Mouse (Mus musculus) layer of hippocampus, adult 11-12 months (tissue): ENCODE measurements around the gene Ubash3b.

ENCODE experiments used
- DNase-seq: peaks from one replicate; pipeline ENCODE4 v3.0.0; 2022; ENCODE audit warnings: low spot score

Ubash3b gene

GRCm38 (mm10) chr9:41161413-41161812 is at the start of gene Ubash3b:
Ubash3b (minus strand) TSS chr9:41161697.
- DNase-seq, result no peak

GRCm38 (mm10) chr9:41207130-41208104 is 45.9 kb upstream of the Ubash3b start:
- DNase-seq, result peak; percentile 95

GRCm38 (mm10) chr9:41206717-41207116 is 45.2 kb upstream of the Ubash3b start:
- no peak for DNase-seq

DNA sequence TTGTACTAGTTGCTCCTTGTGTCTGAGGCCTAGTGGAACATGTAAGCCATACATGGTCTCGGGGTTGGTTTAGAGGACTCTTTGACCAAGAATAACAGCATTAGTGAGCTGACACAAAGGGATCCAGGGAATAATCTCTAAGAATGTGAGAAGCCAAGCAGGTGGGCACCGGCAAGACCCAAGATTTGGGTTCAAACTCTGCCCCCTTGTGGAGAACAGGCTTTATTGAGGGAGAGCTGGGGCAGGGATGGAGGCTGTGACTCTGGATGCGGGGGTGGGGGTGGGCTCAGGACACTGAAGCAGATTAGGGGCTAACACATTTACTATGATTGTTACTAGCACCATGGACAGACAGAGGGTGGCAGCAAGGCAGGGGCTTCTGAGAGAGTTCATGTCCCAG is 43.8 kb upstream of the Ubash3b start:
- DNase-seq, result no peak

DNA sequence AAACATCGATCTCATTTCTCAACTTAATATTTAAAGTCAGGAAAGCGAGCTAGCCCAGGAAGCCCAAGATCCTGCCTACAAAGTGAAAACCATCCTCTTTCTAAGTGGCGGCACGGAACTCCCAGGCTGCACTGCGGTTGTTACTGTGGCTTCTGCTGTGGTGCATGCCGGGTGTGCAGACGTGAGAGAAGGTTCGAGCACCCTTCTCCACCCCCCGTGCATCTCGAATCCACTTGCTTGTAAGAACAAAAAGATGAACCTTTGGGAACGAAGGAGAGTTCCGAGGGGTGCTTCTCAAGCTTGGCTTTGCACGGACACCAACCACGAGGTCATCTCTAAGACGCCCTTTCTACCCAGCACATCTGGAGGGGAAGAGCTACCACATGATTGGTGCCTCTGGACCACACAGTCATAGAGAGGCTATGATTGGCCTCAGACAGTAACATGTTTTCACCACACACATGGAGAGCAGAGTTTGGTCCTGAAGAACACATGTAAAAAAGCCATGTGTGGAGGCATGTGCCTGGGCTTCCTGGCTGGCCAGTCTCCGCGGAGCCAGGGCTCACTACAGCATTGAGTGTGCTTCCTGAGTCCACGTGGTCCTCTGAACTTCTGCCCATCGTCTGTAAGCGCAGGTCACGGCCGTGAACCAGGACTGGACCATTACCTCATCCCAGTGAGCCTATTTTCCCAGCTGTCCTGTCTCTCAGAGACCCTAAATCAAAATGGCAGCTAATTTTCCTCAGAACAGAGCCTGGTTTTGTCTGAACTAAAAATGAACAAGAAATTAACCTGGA is 38.2 kb upstream of the Ubash3b start:
- DNase-seq, result no peak

GRCm38 (mm10) chr9:41198501-41199265 is 37.2 kb upstream of the Ubash3b start:
- no peak for DNase-seq

DNA sequence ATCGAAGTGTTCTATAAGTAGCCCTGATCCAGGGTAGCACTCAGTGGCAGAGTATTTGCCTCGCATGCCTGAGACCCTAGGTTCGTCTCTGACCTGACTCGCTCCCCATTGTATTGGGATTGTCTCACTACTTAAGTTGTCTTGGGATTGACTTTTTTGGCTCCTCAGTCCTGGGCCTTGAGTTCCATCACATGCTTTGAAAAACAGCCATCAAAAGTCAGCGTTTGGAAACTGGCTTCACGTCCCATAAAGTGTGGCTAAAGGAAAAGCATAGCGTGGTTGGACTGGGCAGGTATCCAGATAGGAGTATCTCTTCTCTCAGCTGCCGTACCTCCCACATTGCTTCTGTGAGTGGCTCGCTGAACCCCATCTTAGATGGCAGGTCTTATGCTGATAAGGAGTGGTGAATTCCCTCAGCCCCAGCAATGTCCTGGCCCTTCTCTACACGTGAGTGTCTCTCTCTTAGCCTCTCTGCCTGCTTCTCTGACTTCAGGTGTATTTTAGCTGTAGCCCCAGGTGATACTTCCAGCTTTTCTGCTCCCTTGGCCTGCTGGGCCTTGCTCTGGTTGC is 34.3 kb upstream of the Ubash3b start:
- DNase-seq, result no peak

GRCm38 (mm10) chr9:41191651-41192210 is 30.2 kb upstream of the Ubash3b start:
- no peak for DNase-seq

DNA sequence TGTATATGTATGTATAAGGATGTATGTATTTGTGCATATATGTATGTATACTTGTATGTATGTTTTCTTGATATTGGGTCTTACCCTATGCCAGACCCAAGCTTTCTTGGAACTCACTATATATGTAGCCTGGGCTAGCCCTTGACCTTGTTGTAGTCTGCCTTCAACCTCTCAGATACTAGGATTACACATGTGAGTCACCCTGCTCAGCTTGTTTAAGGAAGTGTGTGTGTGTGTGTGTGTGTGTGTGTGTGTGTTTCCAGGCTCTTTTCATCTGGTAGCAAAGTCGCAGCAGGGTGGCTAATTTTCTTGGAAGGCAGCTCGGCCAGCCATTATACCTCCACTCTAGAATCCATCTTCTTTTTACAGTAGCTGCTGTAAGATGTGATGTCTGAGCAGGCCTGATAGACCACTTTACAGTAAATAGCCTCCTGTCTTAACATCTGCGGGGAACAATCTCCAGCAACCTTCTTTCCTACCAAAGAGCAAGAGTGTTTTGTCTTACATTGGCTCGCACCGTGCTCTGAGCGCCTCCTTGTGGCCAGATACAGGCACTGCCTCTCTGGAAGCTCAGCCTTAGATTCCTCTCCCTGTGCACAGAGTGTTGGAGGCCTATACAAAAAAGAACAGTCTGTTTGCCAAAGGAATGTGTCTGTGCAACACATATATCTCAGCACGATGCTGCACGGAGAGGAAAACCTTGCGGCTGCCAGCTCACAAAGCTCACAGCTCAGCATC is 29.4 kb upstream of the Ubash3b start:
- peak; percentile 89 for DNase-seq

DNA sequence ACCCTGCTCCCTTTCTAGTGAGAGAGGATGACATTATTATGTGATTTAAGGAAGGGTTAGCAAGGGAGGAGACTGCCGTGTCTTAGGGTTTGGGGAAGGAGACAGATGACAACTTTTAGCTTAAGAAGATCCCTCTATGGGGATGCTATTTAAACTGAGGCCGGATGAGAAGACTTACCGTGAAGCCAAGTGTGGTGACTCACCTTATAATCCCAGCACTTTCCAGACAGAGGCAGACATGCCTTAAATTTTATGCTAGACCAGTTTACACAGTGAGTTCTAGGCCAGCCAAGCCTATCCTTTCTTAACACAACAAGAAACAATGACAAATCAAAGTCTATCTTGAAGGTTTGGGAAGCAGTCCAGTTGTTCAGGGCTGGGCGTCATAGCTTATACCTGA is 26.4 kb upstream of the Ubash3b start:
- no peak for DNase-seq

GRCm38 (mm10) chr9:41187498-41187897 is 26.0 kb upstream of the Ubash3b start:
- no peak for DNase-seq

DNA sequence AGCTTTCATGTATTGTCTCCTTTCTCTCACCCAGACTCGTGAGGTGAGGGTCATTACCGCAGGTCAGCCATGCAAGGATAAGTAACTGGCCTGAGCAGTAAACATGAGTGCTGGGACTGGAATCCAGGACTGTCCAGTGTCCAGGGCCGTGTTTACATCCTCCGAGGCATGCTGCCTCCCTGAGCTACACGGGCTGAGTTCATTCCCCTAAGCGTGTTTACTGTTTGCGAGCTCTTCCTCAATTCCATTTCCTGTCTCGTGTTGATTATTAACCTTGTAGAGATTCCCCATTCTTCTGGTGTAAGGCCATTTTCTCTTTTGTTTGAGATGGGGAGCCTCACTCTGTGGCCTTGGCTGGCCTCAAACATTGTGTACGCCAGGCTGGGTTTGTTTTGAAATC is 23.8 kb upstream of the Ubash3b start:
- no peak for DNase-seq

GRCm38 (mm10) chr9:41182550-41182949 is 21.1 kb upstream of the Ubash3b start:
- DNase-seq, result peak; percentile 77

- DNase-seq, result no peak
These were observed 20.3 kb upstream of the Ubash3b start for GRCm38 (mm10) chr9:41181803-41182202.

DNA sequence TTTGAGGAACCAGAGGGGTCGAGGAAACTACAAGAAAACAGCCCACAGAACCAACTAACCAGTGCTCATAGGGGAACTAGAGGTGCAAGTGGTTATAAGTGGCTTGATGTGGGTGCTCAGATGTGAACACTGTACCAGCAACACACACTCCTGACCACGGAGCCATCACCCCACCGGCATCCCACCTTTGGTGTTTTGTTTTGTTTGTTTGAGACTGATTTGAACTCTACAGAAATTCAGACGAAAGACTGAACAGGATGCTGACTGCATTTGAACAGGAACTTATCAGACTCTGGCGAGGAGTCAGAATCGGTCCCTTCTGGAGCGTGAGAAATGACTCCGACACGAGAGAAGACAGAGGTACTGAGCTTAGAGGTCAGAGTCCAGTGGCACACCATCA is 19.9 kb upstream of the Ubash3b start:
- no peak for DNase-seq

GRCm38 (mm10) chr9:41179056-41179455 is 17.6 kb upstream of the Ubash3b start:
- no peak for DNase-seq

DNA sequence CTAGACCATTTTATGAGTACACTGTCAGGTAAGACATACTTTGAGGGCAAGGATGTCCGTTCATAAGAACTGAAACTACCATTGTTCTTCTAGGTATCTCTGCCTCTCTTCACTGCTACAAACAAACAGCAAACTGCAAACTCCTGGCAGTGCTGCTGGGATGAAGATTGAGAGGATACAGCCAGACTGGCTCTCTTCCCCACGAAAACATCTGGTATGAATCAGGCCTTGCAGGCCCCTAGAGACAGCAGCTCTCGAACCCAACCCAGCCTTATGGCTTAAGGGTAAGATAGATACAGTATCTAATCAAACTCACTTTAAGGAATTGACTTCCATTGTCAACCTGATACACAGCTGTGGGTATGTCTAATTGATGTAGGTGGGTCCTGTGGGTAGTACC is 11.7 kb upstream of the Ubash3b start:
- no peak for DNase-seq

- no peak for DNase-seq
These were observed 10.9 kb upstream of the Ubash3b start for GRCm38 (mm10) chr9:41172426-41172825.

GRCm38 (mm10) chr9:41170026-41170425 is 8.5 kb upstream of the Ubash3b start:
- no peak for DNase-seq

- no peak for DNase-seq
These were observed 7.2 kb upstream of the Ubash3b start for GRCm38 (mm10) chr9:41168656-41169055.

DNA sequence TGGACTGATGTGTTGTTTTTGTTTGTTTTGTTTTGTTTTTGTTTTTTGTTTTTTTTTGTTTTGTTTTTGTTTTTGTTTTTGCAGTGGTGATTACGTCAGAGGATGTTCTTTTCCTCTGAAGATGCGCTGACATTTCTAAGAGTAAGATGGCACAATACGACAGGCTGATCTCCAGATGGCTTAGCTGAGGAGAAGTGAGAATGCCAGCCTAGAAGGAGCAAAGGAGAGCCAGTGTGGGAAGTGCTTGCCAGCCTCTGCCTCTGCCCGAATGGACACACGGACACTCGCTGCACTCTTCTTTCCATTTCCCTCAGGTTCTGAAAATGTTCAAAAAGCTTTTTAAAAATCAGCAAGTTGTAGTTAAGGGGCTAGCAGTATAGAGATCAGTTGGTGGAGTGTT is 6.7 kb upstream of the Ubash3b start:
- DNase-seq, result no peak
